Mouse (Mus musculus) lung, embryonic 16.5 days (tissue): ENCODE results near the gene Cdk14. TPM values are rescaled to one million over a fixed set of nuclear protein-coding genes. Genes with fewer than 3 reads are reported as not detected.
A peak's percentile ranks its signal among the peaks of the same experiment; 100 is the strongest.

Experiments used
- ATAC-seq: fragments of 200-750 bp; cut with Nextera tagmentation; 2 replicates; pipeline ENCODE4 v1.8.0; 2017; ENCODE audit warnings: low read depth, mild to moderate bottlenecking, moderate library complexity
- H3K27ac ChIP-seq: fragments of 300-500 bp; sonication (generic); 2 replicates; pipeline ENCODE4 v1.5.1; 2014; ENCODE audit warnings: mild to moderate bottlenecking, control low read depth, low read length
- H3K27me3 ChIP-seq: fragments of 300-500 bp; sonication (generic); 2 replicates; pipeline ENCODE4 v1.6.1; 2014; ENCODE audit warnings: low read depth, low read length, mixed read lengths; ENCODE audit not compliant: control insufficient read depth, insufficient read depth
- H3K36me3 ChIP-seq: fragments of 300-500 bp; sonication (generic); 2 replicates; pipeline ENCODE4 v1.6.1; 2014; ENCODE audit warnings: low read length; ENCODE audit not compliant: control insufficient read depth, insufficient read depth
- H3K4me1 ChIP-seq: fragments of 300-500 bp; sonication (generic); replicated peaks from 2 replicates; pipeline ENCODE4 v1.6.1; 2014; ENCODE audit warnings: low read length, mixed read lengths; ENCODE audit not compliant: control insufficient read depth, insufficient read depth
- H3K4me2 ChIP-seq: fragments of 300-500 bp; sonication (generic); 2 replicates; pipeline ENCODE4 v1.6.1; 2014; ENCODE audit warnings: low read depth, low read length, control low read depth
- H3K4me3 ChIP-seq: fragments of 300-500 bp; sonication (generic); 2 replicates; pipeline ENCODE4 v1.5.1; 2014; ENCODE audit warnings: mild to moderate bottlenecking, low read length, control low read depth
- H3K9ac ChIP-seq: fragments of 300-500 bp; sonication (generic); 2 replicates; pipeline ENCODE4 v1.6.1; 2014; ENCODE audit warnings: low read length, control low read depth
- H3K9me3 ChIP-seq: fragments of 300-500 bp; sonication (generic); 2 replicates; pipeline ENCODE4 v1.6.1; 2016; ENCODE audit warnings: low read length; ENCODE audit not compliant: control insufficient read depth
- WGBS: fragments of 180-500 bp; shearing (Covaris S2); extraction: QIAGEN DNeasy Blood & Tissue Kit; methylation state at CpG from one replicate; pipeline ENCODE4 v1.1.7; 2014; 5-methylcytosine and 5-hydroxymethylcytosine counted together
- polyA plus RNA-seq: library from polyadenylated mRNA; unstranded; fragments of >200 nt; fragmentation: Nextera tagmentation; extraction: Ambion mirVana; gene quantifications from 2 replicates; pipeline ENCODE4 v1.2.1, GENCODE M21; 2015

Gene Cdk14
- polyA plus RNA-seq, 1 experiment from 2014 or later: 28.6 TPM

DNA sequence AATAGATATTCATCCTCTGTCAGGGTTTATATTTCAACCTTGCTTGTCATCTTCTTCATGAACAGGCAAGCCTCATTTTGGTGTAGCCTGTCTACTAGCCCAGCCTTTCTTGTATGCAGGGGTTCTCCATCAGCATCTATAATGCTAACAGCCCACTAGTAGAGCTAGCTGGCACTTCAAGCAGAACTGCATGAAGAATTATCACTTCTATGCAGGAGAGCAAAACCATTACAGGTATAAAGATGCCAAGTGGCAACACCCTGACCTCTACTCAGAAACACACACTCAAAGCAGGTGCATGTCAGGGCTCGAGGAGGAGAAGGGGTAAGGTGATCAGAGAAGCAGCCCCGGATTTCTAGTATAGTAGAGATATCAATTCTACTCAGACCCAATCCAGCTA lies 155.4 kb downstream of the Cdk14 start:
- 62% methylated on average over 2 of the region's 2 CpGs for WGBS
- H3K4me3 ChIP-seq: no peak overlapping the region
- H3K4me1 ChIP-seq: peaks cover 9% of the 10 kb centered on the region
- H3K4me2 ChIP-seq: no peak overlapping the region
- H3K27ac ChIP-seq: no peak overlapping the region
- H3K9ac ChIP-seq: no peak overlapping the region
- H3K27me3 ChIP-seq: no peaks in the 10 kb centered on the region
- H3K36me3 ChIP-seq: no peaks in the 10 kb centered on the region
- H3K9me3 ChIP-seq: no peaks in the 10 kb centered on the region
- no peak for ATAC-seq

DNA sequence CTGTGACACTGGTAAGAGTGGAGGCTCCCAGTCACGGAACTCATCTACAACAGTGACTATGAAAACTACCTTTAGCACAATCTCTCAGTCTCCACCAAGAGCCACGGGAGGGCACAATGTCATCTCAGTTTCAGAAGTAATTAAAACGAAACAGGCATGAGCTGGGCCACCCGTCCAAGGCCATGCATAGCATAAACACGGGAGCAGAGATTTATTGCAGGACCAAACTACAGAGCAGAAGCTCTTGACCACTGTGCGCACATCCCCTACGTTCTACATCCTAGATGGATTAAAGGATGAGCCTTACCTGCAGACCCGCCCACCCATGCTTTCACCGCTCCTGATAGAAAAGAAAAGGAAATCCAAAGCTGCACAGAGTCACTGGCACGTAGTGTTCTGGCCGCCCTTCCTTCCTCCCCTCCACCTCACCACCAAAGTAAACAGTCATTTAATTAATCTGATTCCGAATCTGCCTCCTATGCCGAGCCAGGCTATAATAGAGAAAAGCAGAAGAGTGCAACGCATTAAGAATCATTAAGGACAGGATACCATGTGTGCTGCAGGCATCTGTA lies 158.3 kb downstream of the Cdk14 start:
- no peaks in the 10 kb centered on the region for H3K9me3 ChIP-seq
- peaks cover 9% of the 10 kb centered on the region for H3K4me1 ChIP-seq
- H3K4me2 ChIP-seq: peak overlapping the region; percentile 29
- ATAC-seq: peak; percentile 31; the same call in 1 of the 2 replicates
- H3K27me3 ChIP-seq: no peaks in the 10 kb centered on the region
- no peak overlapping the region for H3K4me3 ChIP-seq
- 36% methylated on average over 14 of the region's 14 CpGs for WGBS
- peak overlapping the region; percentile 16; the same call in 1 of the 2 replicates for H3K27ac ChIP-seq
- 0 out of 2 replicates have a peak overlapping the region, but pooled peaks have one; percentile 0 for H3K9ac ChIP-seq
- H3K36me3 ChIP-seq: no peaks in the 10 kb centered on the region

DNA sequence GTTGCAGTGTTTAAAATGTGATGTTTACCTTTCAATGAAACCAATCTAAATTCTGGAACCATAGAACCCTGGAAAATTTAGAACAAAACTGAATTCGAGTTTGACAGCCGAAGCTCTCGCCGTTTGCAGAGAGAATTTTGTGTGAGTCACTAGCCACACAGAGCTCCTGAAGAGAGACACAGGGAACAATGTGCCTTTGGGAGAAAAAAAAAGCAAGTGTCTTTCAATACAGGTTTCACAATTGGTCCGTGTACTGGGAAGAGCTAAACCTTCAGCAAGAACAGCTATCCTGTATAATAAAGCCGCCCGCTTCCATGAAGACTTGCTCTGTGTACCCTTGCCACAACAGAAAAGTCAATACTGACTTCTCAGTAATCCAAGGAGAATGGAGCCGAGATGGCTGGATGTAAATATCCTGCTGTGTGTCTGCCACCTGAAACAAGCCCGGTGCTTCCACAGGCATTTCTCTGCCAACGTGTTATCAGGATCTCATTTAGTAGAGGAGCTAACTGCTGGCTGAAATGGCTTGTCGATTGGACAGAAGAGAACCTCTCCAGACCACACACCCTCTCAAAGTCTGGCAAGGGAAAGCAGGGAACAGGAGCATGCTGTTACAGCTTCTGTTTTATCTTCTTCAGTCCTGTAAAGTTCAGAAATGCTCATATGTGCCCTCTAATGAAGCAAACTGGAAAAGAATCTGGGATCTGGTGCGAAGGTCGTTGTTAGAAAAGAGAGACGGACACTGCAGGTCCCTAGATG lies 159.0 kb downstream of the Cdk14 start:
- Histone ChIP-seq H3K36me3 (no peaks in the 10 kb centered on the region), H3K9me3 (no peaks in the 10 kb centered on the region), H3K27me3 (no peaks in the 10 kb centered on the region), H3K9ac (0 out of 2 replicates have a peak overlapping the region, but pooled peaks have one; percentile 0), H3K4me1 (peaks cover 9% of the 10 kb centered on the region), H3K4me3 (no peak overlapping the region), H3K27ac (peak overlapping the region; percentile 16; the same call in 1 of the 2 replicates), H3K4me2 (peak overlapping the region; percentile 29)
- WGBS: 49% methylated on average over 14 of the region's 14 CpGs
- 0 out of 2 replicates have a peak, but pooled peaks have one; percentile 26 for ATAC-seq

DNA sequence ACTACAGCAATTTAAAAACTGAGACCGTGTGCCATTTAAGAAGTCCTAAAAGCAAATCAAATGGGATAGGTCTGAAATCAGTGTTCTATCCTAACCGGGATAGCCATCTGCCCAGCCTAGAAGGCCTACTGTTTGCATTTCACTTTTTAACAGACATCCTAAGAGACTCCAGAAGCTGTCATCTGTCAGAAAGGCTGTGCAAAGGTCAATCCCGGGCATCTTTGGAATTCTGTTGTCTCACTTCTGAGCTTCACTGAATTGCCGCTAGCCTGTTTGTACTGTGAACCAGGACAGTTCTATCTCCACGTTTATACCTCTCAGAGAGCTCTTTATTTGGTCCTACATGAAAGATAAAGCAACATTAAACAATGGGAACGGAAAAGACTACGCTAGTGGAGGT lies 159.8 kb downstream of the Cdk14 start:
- H3K27ac ChIP-seq: no peak overlapping the region
- 54% methylated on average over 7 of the region's 7 CpGs for WGBS
- no peak for ATAC-seq

DNA sequence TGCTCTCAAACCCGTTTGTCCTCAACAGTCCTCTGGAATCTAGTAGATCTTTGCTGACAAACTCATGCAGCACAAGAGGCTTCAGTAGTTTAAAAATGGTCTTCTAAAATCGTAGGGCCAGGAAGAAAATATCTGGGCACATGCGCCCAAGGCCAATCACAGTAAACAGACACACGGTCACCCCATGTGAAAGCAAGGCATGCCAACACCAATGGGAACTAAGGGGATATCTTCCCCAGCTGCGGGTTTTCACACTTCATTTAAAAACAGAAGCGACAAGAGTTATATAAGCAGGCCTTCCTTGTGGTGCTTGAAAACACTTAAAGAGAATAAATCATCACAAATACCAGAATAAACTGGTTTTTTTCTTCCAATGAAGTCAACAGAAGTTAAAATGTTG lies 165.7 kb downstream of the Cdk14 start:
- no peaks in the 10 kb centered on the region for H3K36me3 ChIP-seq
- no peak overlapping the region for H3K27ac ChIP-seq

More for the DNA sequence above, 159.8 kb downstream of the Cdk14 start:
- Histone ChIP-seq H3K9me3 (no peaks in the 10 kb centered on the region), H3K4me3 (no peak overlapping the region), H3K4me1 (peaks cover 9% of the 10 kb centered on the region), H3K9ac (no peak overlapping the region), H3K27me3 (no peaks in the 10 kb centered on the region), H3K36me3 (no peaks in the 10 kb centered on the region), H3K4me2 (no peak overlapping the region)

DNA sequence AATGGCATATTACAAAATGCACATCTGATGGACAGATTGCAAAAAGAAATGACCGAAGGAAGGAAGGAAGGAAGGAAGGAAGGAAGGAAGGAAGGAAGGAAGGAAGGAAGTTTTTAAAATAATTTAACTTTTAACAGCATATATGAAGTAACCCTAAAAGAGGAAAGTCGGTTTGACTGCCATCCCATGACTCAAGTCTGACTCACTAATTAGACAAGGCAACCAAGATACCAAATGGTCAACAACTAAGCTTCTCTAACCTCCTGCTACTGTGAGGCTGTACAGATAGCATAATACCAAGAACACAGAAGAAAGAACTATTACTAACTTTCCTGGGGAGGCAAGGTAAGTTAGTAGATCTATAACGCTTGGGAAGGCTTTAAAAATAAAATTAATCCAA lies 166.9 kb downstream of the Cdk14 start:
- no peak for ATAC-seq
- H3K36me3 ChIP-seq: no peaks in the 10 kb centered on the region
- H3K9me3 ChIP-seq: no peaks in the 10 kb centered on the region
- H3K4me2 ChIP-seq: no peak overlapping the region
- no peaks in the 10 kb centered on the region for H3K27me3 ChIP-seq
- H3K27ac ChIP-seq: no peak overlapping the region
- 85% methylated on average over 3 of the region's 3 CpGs for WGBS
- no peak overlapping the region for H3K4me3 ChIP-seq
- H3K4me1 ChIP-seq: no peaks in the 10 kb centered on the region
- no peak overlapping the region for H3K9ac ChIP-seq

More for the DNA sequence above, 165.7 kb downstream of the Cdk14 start:
- Histone ChIP-seq H3K4me3 (no peak overlapping the region), H3K9me3 (no peaks in the 10 kb centered on the region), H3K9ac (no peak overlapping the region), H3K4me2 (no peak overlapping the region), H3K27me3 (no peaks in the 10 kb centered on the region), H3K4me1 (no peaks in the 10 kb centered on the region)
- ATAC-seq: no peak
- WGBS: 73% methylated on average over 6 of the region's 6 CpGs

DNA sequence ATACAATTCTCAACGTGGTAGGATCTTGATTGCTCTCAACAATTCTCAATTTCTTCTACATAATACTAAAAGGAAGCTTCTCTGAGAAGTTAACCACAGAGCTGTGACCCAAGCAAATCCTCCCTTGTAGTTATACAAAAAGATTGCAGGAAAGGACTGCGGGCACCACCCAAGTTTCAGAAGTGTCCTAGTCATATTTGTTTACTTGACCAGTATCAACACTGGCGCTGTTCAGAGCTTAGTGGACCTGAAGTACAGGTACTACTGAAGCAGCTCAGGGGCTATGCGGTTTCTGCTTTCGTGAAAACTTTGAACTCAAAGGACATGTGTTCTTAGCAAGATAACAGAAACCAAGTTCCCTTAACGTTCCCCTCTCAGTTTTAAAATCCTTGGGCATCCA lies 172.4 kb downstream of the Cdk14 start:
- Histone ChIP-seq H3K36me3 (no peaks in the 10 kb centered on the region), H3K9ac (no peak overlapping the region), H3K4me3 (no peak overlapping the region), H3K9me3 (no peaks in the 10 kb centered on the region), H3K27ac (no peak overlapping the region), H3K4me2 (no peak overlapping the region), H3K4me1 (no peaks in the 10 kb centered on the region), H3K27me3 (no peaks in the 10 kb centered on the region)
- 71% methylated on average over 6 of the region's 6 CpGs for WGBS
- no peak for ATAC-seq

DNA sequence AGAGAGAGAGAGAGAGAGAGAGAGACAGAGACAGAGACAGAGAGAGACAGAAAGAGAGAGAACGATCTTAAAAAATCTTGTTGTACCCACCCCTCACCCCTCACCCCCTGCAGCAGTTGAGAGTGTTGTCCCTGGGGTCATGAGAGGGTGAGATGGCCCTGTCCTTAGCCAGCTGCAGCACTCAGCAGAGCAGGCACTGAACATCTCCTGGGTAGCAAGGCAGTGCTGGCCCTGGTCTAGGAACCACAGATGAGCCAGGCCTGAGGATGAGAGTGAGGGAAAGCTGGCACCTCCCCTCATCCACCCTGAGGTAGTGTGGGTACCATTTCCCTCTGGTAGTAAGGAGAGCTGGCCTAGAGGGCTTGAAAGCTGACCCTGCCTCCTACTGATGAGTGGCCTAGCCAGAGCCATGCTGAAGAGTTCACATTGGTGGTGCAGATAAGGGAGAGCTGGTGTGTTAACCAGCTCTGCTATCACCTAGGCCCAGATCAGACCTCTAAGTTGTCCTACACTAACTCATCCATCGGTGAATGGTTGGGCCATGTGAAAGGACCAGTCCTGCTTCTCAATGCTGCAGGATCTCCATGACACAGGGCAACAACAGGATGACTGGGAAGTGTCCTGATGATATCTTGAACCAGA lies 173.5 kb downstream of the Cdk14 start:
- no peak overlapping the region for H3K4me3 ChIP-seq
- H3K4me2 ChIP-seq: no peak overlapping the region
- H3K36me3 ChIP-seq: no peaks in the 10 kb centered on the region
- no peak overlapping the region for H3K9ac ChIP-seq
- no peaks in the 10 kb centered on the region for H3K27me3 ChIP-seq
- H3K4me1 ChIP-seq: no peaks in the 10 kb centered on the region
- no peak overlapping the region for H3K27ac ChIP-seq
- ATAC-seq: 0 out of 2 replicates have a peak, but pooled peaks have one; percentile 28
- 85% methylated on average over 2 of the region's 2 CpGs for WGBS
- H3K9me3 ChIP-seq: no peaks in the 10 kb centered on the region

DNA sequence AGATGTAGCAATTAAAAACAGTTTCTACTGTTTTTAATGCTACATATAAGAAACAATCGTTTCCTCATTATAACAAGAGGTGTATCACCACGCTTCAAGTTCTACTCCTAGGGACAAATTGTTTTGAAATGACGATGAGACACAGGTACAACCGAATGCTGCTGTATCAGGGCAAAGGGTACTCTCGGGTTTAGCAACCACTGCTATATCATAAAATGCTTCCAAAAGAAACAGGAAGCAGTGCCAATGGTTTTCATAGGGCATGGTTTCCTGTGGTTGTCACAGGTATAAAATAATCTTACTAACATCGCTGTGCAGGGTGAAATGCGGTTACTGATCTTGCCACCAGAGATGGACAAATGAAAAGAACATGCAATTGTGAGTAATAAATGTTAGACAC lies 174.9 kb downstream of the Cdk14 start:
- no peak overlapping the region for H3K9ac ChIP-seq
- no peak for ATAC-seq
- H3K4me1 ChIP-seq: no peaks in the 10 kb centered on the region
- 90% methylated on average over 7 of the region's 7 CpGs for WGBS
- H3K9me3 ChIP-seq: no peaks in the 10 kb centered on the region
- H3K27ac ChIP-seq: no peak overlapping the region
- no peaks in the 10 kb centered on the region for H3K27me3 ChIP-seq
- H3K4me3 ChIP-seq: no peak overlapping the region
- no peak overlapping the region for H3K4me2 ChIP-seq
- no peaks in the 10 kb centered on the region for H3K36me3 ChIP-seq
